Mouse (Mus musculus) mature B cell (primary cell): ENCODE results near the gene Klhl42.

Experiments used
- in situ Hi-C: fragments of 300-500 bp; cut with MboI; formaldehyde crosslinking; loops from 2 replicates; pipeline ENCODE4 v1.14.3; 2019

Gene Klhl42

GRCm38 (mm10) chr6:147091136-147092120 is at the start of gene Klhl42:
TSS of gene Klhl42 (plus strand) at chr6:147091379.
- in situ Hi-C loops = no loop called here

GRCm38 (mm10) chr6:147042291-147043290 is 48.6 kb upstream of the Klhl42 start, which contains the start of gene Mrps35:
TSS of gene Mrps35 (plus strand) at chr6:147042764.
- in situ Hi-C loops = no loop called here

- in situ Hi-C loops = no loop called here
These were observed 47.5 kb upstream of the Klhl42 start for GRCm38 (mm10) chr6:147043633-147044032.

GRCm38 (mm10) chr6:147049239-147049805 is 41.9 kb upstream of the Klhl42 start:
- in situ Hi-C loops = no loop called here

GRCm38 (mm10) chr6:147051666-147052065 is 39.5 kb upstream of the Klhl42 start:
- in situ Hi-C loops = loop anchor here (5.0 kb wide), 1 partner anchor 36 kb away; the partner anchor contains the start of gene Mansc4

- in situ Hi-C loops = loop anchor here (5.0 kb wide), 1 partner anchor 35 kb away; the partner anchor contains the start of gene Mansc4
These were observed 38.7 kb upstream of the Klhl42 start for GRCm38 (mm10) chr6:147052440-147052839.

- in situ Hi-C loops = loop anchor here (5.0 kb wide), 1 partner anchor 33 kb away; the partner anchor contains the start of gene Mansc4
These were observed 37.2 kb upstream of the Klhl42 start for GRCm38 (mm10) chr6:147053785-147054646.

- in situ Hi-C loops = no loop called here
These were observed 35.7 kb upstream of the Klhl42 start for GRCm38 (mm10) chr6:147055374-147055977.

GRCm38 (mm10) chr6:147059326-147059725 is 31.9 kb upstream of the Klhl42 start:
- in situ Hi-C loops = no loop called here

- in situ Hi-C loops = no loop called here
These were observed 29.5 kb upstream of the Klhl42 start for GRCm38 (mm10) chr6:147061630-147062029.

GRCm38 (mm10) chr6:147062034-147062433 is 29.1 kb upstream of the Klhl42 start:
- in situ Hi-C loops = no loop called here

- in situ Hi-C loops = no loop called here
These were observed 28.5 kb upstream of the Klhl42 start for GRCm38 (mm10) chr6:147062694-147063093.

- in situ Hi-C loops = no loop called here
These were observed 26.8 kb upstream of the Klhl42 start for GRCm38 (mm10) chr6:147064226-147064943.

- in situ Hi-C loops = no loop called here
These were observed 26.3 kb upstream of the Klhl42 start for GRCm38 (mm10) chr6:147064944-147065261.

- in situ Hi-C loops = no loop called here
These were observed 15.3 kb upstream of the Klhl42 start for GRCm38 (mm10) chr6:147075808-147076387.

- in situ Hi-C loops = no loop called here
These were observed 14.3 kb upstream of the Klhl42 start for GRCm38 (mm10) chr6:147076878-147077277.

- in situ Hi-C loops = no loop called here
These were observed 11.3 kb upstream of the Klhl42 start for GRCm38 (mm10) chr6:147079919-147080318.

- in situ Hi-C loops = loop anchor here (5.0 kb wide), 1 partner anchor 33 kb away; no protein-coding TSS in a partner anchor
These were observed 5.7 kb upstream of the Klhl42 start for GRCm38 (mm10) chr6:147085398-147086040.
